Mouse (Mus musculus) intestine, embryonic 15.5 days (tissue): ENCODE measurements around the gene Hoxa1. TPM values are rescaled to one million over a fixed set of nuclear protein-coding genes. Genes with fewer than 3 reads are reported as not detected.

Experiments used
- ATAC-seq: fragments of 200-750 bp; cut with Nextera tagmentation; 2 replicates; pipeline ENCODE4 v1.8.0; 2017; ENCODE audit warnings: moderate TSS enrichment, moderate library complexity
- H3K27ac ChIP-seq: fragments of 300-500 bp; sonication (generic); 2 replicates; pipeline ENCODE4 v1.5.1; 2015; ENCODE audit warnings: mild to moderate bottlenecking, inconsistent platforms
- H3K27me3 ChIP-seq: fragments of 300-500 bp; sonication (generic); replicated peaks from 2 replicates; pipeline ENCODE4 v1.6.1; 2015; ENCODE audit warnings: inconsistent platforms
- H3K36me3 ChIP-seq: fragments of 300-500 bp; sonication (generic); 2 replicates; pipeline ENCODE4 v1.6.1; 2015; ENCODE audit warnings: inconsistent platforms
- H3K4me1 ChIP-seq: fragments of 300-500 bp; sonication (generic); replicated peaks from 2 replicates; pipeline ENCODE4 v1.6.1; 2015; ENCODE audit warnings: inconsistent platforms
- H3K4me2 ChIP-seq: fragments of 300-500 bp; sonication (generic); replicated peaks from 2 replicates; pipeline ENCODE4 v1.6.1; 2015; ENCODE audit warnings: mild to moderate bottlenecking, inconsistent platforms
- H3K4me3 ChIP-seq: fragments of 300-500 bp; sonication (generic); replicated peaks from 2 replicates; pipeline ENCODE4 v1.5.1; 2015; ENCODE audit warnings: inconsistent platforms
- H3K9ac ChIP-seq: fragments of 300-500 bp; sonication (generic); 2 replicates; pipeline ENCODE4 v1.6.1; 2015; ENCODE audit warnings: inconsistent platforms
- H3K9me3 ChIP-seq: fragments of 300-500 bp; sonication (generic); 2 replicates; pipeline ENCODE4 v1.6.1; 2016; ENCODE audit warnings: inconsistent platforms
- WGBS: fragments of 180-500 bp; shearing (Covaris S2); methylation state at CpG from one replicate; pipeline ENCODE4 v1.1.7; 2015; 5-methylcytosine and 5-hydroxymethylcytosine counted together
- polyA plus RNA-seq: library from polyadenylated mRNA; unstranded; fragments of >200 nt; fragmentation: Nextera tagmentation; extraction: Ambion mirVana; gene quantifications from 2 replicates; pipeline ENCODE4 v1.2.1, GENCODE M21; 2015

The Hoxa1 gene
- polyA plus RNA-seq, 1 experiment from 2014 or later: 1.2 TPM

- no peak for ATAC-seq
- H3K27ac ChIP-seq: no peak overlapping the region
- H3K9ac ChIP-seq: no peak overlapping the region
- peaks cover 11% of the 10 kb centered on the region for H3K27me3 ChIP-seq
- H3K36me3 ChIP-seq: no peaks in the 10 kb centered on the region
- H3K4me3 ChIP-seq: no peak overlapping the region
- no peak overlapping the region for H3K4me2 ChIP-seq
- 44% methylated on average over 4 of the region's 4 CpGs for WGBS
- peaks cover 14% of the 10 kb centered on the region for H3K4me1 ChIP-seq
- no peaks in the 10 kb centered on the region for H3K9me3 ChIP-seq
Measured at GRCm38 (mm10) chr6:52151571-52151970, 6.5 kb downstream of the Hoxa1 start.

- no peaks in the 10 kb centered on the region for H3K9me3 ChIP-seq
- peaks cover 13% of the 10 kb centered on the region; the same call in 1 of the 2 replicates for H3K4me1 ChIP-seq
- H3K4me2 ChIP-seq: peak overlapping the region; percentile 45
- H3K27ac ChIP-seq: no peak overlapping the region
- no peak overlapping the region; the same call in 1 of the 2 replicates for H3K4me3 ChIP-seq
- no peak for ATAC-seq
- H3K36me3 ChIP-seq: no peaks in the 10 kb centered on the region
- H3K9ac ChIP-seq: no peak overlapping the region
- peaks cover 5% of the 10 kb centered on the region; the same call in 1 of the 2 replicates for H3K27me3 ChIP-seq
- WGBS: 17% methylated on average over 16 of the region's 16 CpGs
Measured at GRCm38 (mm10) chr6:52150401-52150966, 7.6 kb downstream of the Hoxa1 start.

GRCm38 (mm10) chr6:52139115-52139514, 19.0 kb downstream of the Hoxa1 start:
- no peak for ATAC-seq
- Histone ChIP-seq H3K4me1 (no peaks in the 10 kb centered on the region), H3K27me3 (no peaks in the 10 kb centered on the region), H3K4me2 (no peak overlapping the region), H3K9me3 (no peaks in the 10 kb centered on the region), H3K9ac (no peak overlapping the region), H3K4me3 (no peak overlapping the region), H3K27ac (no peak overlapping the region), H3K36me3 (no peaks in the 10 kb centered on the region)
- 80% methylated on average over 5 of the region's 5 CpGs for WGBS

GRCm38 (mm10) chr6:52138576-52138975, 19.5 kb downstream of the Hoxa1 start:
- ATAC-seq: no peak
- 41% methylated on average over 10 of the region's 10 CpGs for WGBS
- no peak overlapping the region for H3K9ac ChIP-seq
- no peak overlapping the region for H3K4me2 ChIP-seq
- H3K4me3 ChIP-seq: no peak overlapping the region
- H3K36me3 ChIP-seq: no peaks in the 10 kb centered on the region
- H3K9me3 ChIP-seq: no peaks in the 10 kb centered on the region
- H3K4me1 ChIP-seq: no peaks in the 10 kb centered on the region
- H3K27me3 ChIP-seq: no peaks in the 10 kb centered on the region
- H3K27ac ChIP-seq: no peak overlapping the region

- Histone ChIP-seq H3K27ac (no peak overlapping the region), H3K4me2 (no peak overlapping the region), H3K27me3 (no peaks in the 10 kb centered on the region), H3K9me3 (no peaks in the 10 kb centered on the region), H3K36me3 (no peaks in the 10 kb centered on the region), H3K9ac (no peak overlapping the region), H3K4me3 (no peak overlapping the region), H3K4me1 (no peaks in the 10 kb centered on the region)
- no peak for ATAC-seq
- 65% methylated on average over 9 of the region's 9 CpGs for WGBS
Measured at GRCm38 (mm10) chr6:52137841-52138535, 20.1 kb downstream of the Hoxa1 start.

- no peaks in the 10 kb centered on the region for H3K27me3 ChIP-seq
- H3K4me1 ChIP-seq: no peaks in the 10 kb centered on the region
- H3K36me3 ChIP-seq: no peaks in the 10 kb centered on the region
- no peak overlapping the region for H3K27ac ChIP-seq
- H3K9ac ChIP-seq: no peak overlapping the region
- H3K4me3 ChIP-seq: no peak overlapping the region
- no peak overlapping the region for H3K4me2 ChIP-seq
- H3K9me3 ChIP-seq: no peaks in the 10 kb centered on the region; the same call in 1 of the 2 replicates
- no peak for ATAC-seq
- 79% methylated on average over 4 of the region's 4 CpGs for WGBS
Measured at GRCm38 (mm10) chr6:52123673-52124072, 34.4 kb downstream of the Hoxa1 start.

GRCm38 (mm10) chr6:52121173-52121572, 36.9 kb downstream of the Hoxa1 start:
- no peaks in the 10 kb centered on the region for H3K36me3 ChIP-seq
- WGBS: 53% methylated on average over 3 of the region's 3 CpGs
- no peak overlapping the region for H3K27ac ChIP-seq
- H3K4me3 ChIP-seq: no peak overlapping the region
- ATAC-seq: no peak
- no peak overlapping the region for H3K9ac ChIP-seq
- H3K27me3 ChIP-seq: no peaks in the 10 kb centered on the region
- H3K4me1 ChIP-seq: peaks cover 2% of the 10 kb centered on the region; the same call in 1 of the 2 replicates
- no peaks in the 10 kb centered on the region for H3K9me3 ChIP-seq
- no peak overlapping the region for H3K4me2 ChIP-seq

GRCm38 (mm10) chr6:52118903-52119635, 39.0 kb downstream of the Hoxa1 start:
- H3K4me2 ChIP-seq: no peak overlapping the region
- no peak overlapping the region for H3K4me3 ChIP-seq
- no peak overlapping the region for H3K27ac ChIP-seq
- no peak overlapping the region for H3K9ac ChIP-seq
- no peaks in the 10 kb centered on the region for H3K9me3 ChIP-seq
- H3K36me3 ChIP-seq: no peaks in the 10 kb centered on the region
- 18% methylated on average over 6 of the region's 6 CpGs for WGBS
- 0 out of 2 replicates have a peak, but pooled peaks cover 4% of the 10 kb centered on the region for H3K27me3 ChIP-seq
- ATAC-seq: no peak
- peaks cover 4% of the 10 kb centered on the region; the same call in 1 of the 2 replicates for H3K4me1 ChIP-seq

GRCm38 (mm10) chr6:52115899-52116298, 42.2 kb downstream of the Hoxa1 start:
- Histone ChIP-seq H3K4me3 (no peak overlapping the region), H3K4me1 (peaks cover 9% of the 10 kb centered on the region; the same call in 1 of the 2 replicates), H3K9me3 (no peaks in the 10 kb centered on the region), H3K4me2 (no peak overlapping the region), H3K27me3 (0 out of 2 replicates have a peak, but pooled peaks cover 4% of the 10 kb centered on the region), H3K27ac (no peak overlapping the region), H3K9ac (no peak overlapping the region), H3K36me3 (no peaks in the 10 kb centered on the region)
- no peak for ATAC-seq
- WGBS: 38% methylated on average over 5 of the region's 5 CpGs

- H3K4me2 ChIP-seq: no peak overlapping the region
- H3K4me1 ChIP-seq: peaks cover 9% of the 10 kb centered on the region; the same call in 1 of the 2 replicates
- H3K9ac ChIP-seq: no peak overlapping the region
- H3K27ac ChIP-seq: no peak overlapping the region
- ATAC-seq: no peak
- 73% methylated on average over 4 of the region's 4 CpGs for WGBS
- H3K9me3 ChIP-seq: no peaks in the 10 kb centered on the region
- H3K36me3 ChIP-seq: no peaks in the 10 kb centered on the region
- H3K4me3 ChIP-seq: no peak overlapping the region
- 0 out of 2 replicates have a peak, but pooled peaks cover 4% of the 10 kb centered on the region for H3K27me3 ChIP-seq
Measured at GRCm38 (mm10) chr6:52111846-52112245, 46.3 kb downstream of the Hoxa1 start.

- Histone ChIP-seq H3K4me2 (no peak overlapping the region), H3K4me1 (0 out of 2 replicates have a peak, but pooled peaks cover 5% of the 10 kb centered on the region), H3K27me3 (no peaks in the 10 kb centered on the region), H3K9me3 (no peaks in the 10 kb centered on the region), H3K9ac (no peak overlapping the region), H3K27ac (no peak overlapping the region), H3K4me3 (no peak overlapping the region), H3K36me3 (no peaks in the 10 kb centered on the region)
- no peak for ATAC-seq
- WGBS: 85% methylated on average over 3 of the region's 3 CpGs
Measured at GRCm38 (mm10) chr6:52107400-52107799, 50.7 kb downstream of the Hoxa1 start.

- Histone ChIP-seq H3K4me2 (no peak overlapping the region), H3K27ac (no peak overlapping the region), H3K27me3 (no peaks in the 10 kb centered on the region), H3K4me3 (no peak overlapping the region), H3K9ac (no peak overlapping the region), H3K4me1 (0 out of 2 replicates have a peak, but pooled peaks cover 5% of the 10 kb centered on the region), H3K36me3 (no peaks in the 10 kb centered on the region), H3K9me3 (no peaks in the 10 kb centered on the region)
- ATAC-seq: no peak
- 48% methylated on average over 3 of the region's 3 CpGs for WGBS
Measured at GRCm38 (mm10) chr6:52106716-52107115, 51.4 kb downstream of the Hoxa1 start.
